Mouse (Mus musculus) erythroblast, embryonic 14.5 days (primary cell): Measurements from ENCODE around the gene Nr1h3. TPM values are rescaled to one million over a fixed set of nuclear protein-coding genes. Genes with fewer than 3 reads are reported as not detected.

Source experiments
- H3K27me3 ChIP-seq: 2 replicates; pipeline ENCODE4 v1.6.1; 2012; ENCODE audit warnings: inconsistent platforms; ENCODE audit not compliant: control insufficient read depth
- H3K36me3 ChIP-seq: 2 replicates; pipeline ENCODE4 v1.6.1; 2012; ENCODE audit warnings: mild to moderate bottlenecking, inconsistent platforms; ENCODE audit not compliant: control insufficient read depth
- H3K4me1 ChIP-seq: 2 replicates; pipeline ENCODE4 v1.6.1; 2012; ENCODE audit warnings: inconsistent platforms; ENCODE audit not compliant: control insufficient read depth
- H3K4me3 ChIP-seq: replicated peaks from 2 replicates; pipeline ENCODE3; 2012; ENCODE audit warnings: moderate library complexity, mild to moderate bottlenecking, inconsistent platforms
- H3K9me3 ChIP-seq: 2 replicates; pipeline ENCODE4 v1.6.1; 2012; ENCODE audit warnings: low read length, inconsistent platforms, mixed read lengths; ENCODE audit not compliant: control insufficient read depth
- GATA1 ChIP-seq: IDR thresholded peaks from 2 replicates; pipeline ENCODE4 v1.6.1; 2012; ENCODE audit warnings: low read length, inconsistent platforms, mixed read lengths
- TAL1 ChIP-seq: IDR thresholded peaks from 3 replicates; pipeline ENCODE4 v1.6.1; 2012; ENCODE audit warnings: low read length, inconsistent platforms, mixed read lengths
- polyA plus RNA-seq: library from polyadenylated mRNA; stranded (reverse); fragments of >175 nt; gene quantifications from 2 replicates; pipeline ENCODE4 v1.2.3, GENCODE M21; 2012

Nr1h3 gene
- polyA plus RNA-seq, 1 experiment, result 0.50 TPM

GRCm38 (mm10) chr2:91154091-91154490 lies 48.5 kb downstream of the Nr1h3 start:
- H3K9me3 ChIP-seq, result no peaks in the 10 kb centered on the region
- no peaks in the 10 kb centered on the region for H3K4me1 ChIP-seq
- H3K27me3 ChIP-seq, result no peaks in the 10 kb centered on the region
- peaks cover 61% of the 10 kb centered on the region for H3K36me3 ChIP-seq
- no peak overlapping the region for H3K4me3 ChIP-seq
- TF ChIP-seq TAL1 (no peak), GATA1 (no peak)

- Histone ChIP-seq H3K36me3 (peaks cover 58% of the 10 kb centered on the region), H3K4me1 (no peaks in the 10 kb centered on the region), H3K9me3 (no peaks in the 10 kb centered on the region), H3K27me3 (no peaks in the 10 kb centered on the region), H3K4me3 (no peak overlapping the region)
- no peak for TF ChIP-seq GATA1
- no peak for TF ChIP-seq TAL1
Measured at GRCm38 (mm10) chr2:91152885-91153377, 49.7 kb downstream of the Nr1h3 start.

- peaks cover 51% of the 10 kb centered on the region for H3K36me3 ChIP-seq
- no peaks in the 10 kb centered on the region for H3K9me3 ChIP-seq
- H3K27me3 ChIP-seq, result no peaks in the 10 kb centered on the region
- no peak overlapping the region for H3K4me3 ChIP-seq
- no peak for TF ChIP-seq TAL1
- no peak for TF ChIP-seq GATA1
- H3K4me1 ChIP-seq, result no peaks in the 10 kb centered on the region
Measured at GRCm38 (mm10) chr2:91151331-91151730, 51.3 kb downstream of the Nr1h3 start.

GRCm38 (mm10) chr2:91148101-91148500 lies 54.5 kb downstream of the Nr1h3 start:
- H3K36me3 ChIP-seq, result peaks cover 40% of the 10 kb centered on the region

GRCm38 (mm10) chr2:91143401-91143800 lies 59.2 kb downstream of the Nr1h3 start:
- Histone ChIP-seq H3K4me3 (no peak overlapping the region), H3K27me3 (no peaks in the 10 kb centered on the region), H3K4me1 (peaks cover 6% of the 10 kb centered on the region), H3K9me3 (no peaks in the 10 kb centered on the region), H3K36me3 (peaks cover 49% of the 10 kb centered on the region)
- TF ChIP-seq TAL1, result no peak
- no peak for TF ChIP-seq GATA1

More at GRCm38 (mm10) chr2:91148101-91148500, 54.5 kb downstream of the Nr1h3 start:
- no peak for TF ChIP-seq GATA1
- TF ChIP-seq TAL1, result no peak
- no peaks in the 10 kb centered on the region for H3K9me3 ChIP-seq
- H3K4me1 ChIP-seq, result no peaks in the 10 kb centered on the region
- H3K4me3 ChIP-seq, result no peak overlapping the region
- H3K27me3 ChIP-seq, result no peaks in the 10 kb centered on the region

- no peak for TF ChIP-seq TAL1
- no peak for TF ChIP-seq GATA1
- H3K4me1 ChIP-seq, result peaks cover 6% of the 10 kb centered on the region
- no peaks in the 10 kb centered on the region for H3K9me3 ChIP-seq
- H3K27me3 ChIP-seq, result no peaks in the 10 kb centered on the region
- H3K36me3 ChIP-seq, result peaks cover 54% of the 10 kb centered on the region
- no peak overlapping the region for H3K4me3 ChIP-seq
Measured at GRCm38 (mm10) chr2:91142920-91143319, 59.7 kb downstream of the Nr1h3 start.

- TF ChIP-seq TAL1, result no peak
- TF ChIP-seq GATA1, result no peak
- peaks cover 57% of the 10 kb centered on the region for H3K36me3 ChIP-seq
Measured at GRCm38 (mm10) chr2:91139764-91140163, 62.9 kb downstream of the Nr1h3 start.

GRCm38 (mm10) chr2:91139311-91139710 lies 63.3 kb downstream of the Nr1h3 start:
- H3K4me1 ChIP-seq, result peaks cover 6% of the 10 kb centered on the region
- TF ChIP-seq TAL1, result no peak
- TF ChIP-seq GATA1, result no peak
- H3K36me3 ChIP-seq, result peaks cover 54% of the 10 kb centered on the region
- no peak overlapping the region for H3K4me3 ChIP-seq
- H3K27me3 ChIP-seq, result no peaks in the 10 kb centered on the region
- no peaks in the 10 kb centered on the region for H3K9me3 ChIP-seq

More at GRCm38 (mm10) chr2:91139764-91140163, 62.9 kb downstream of the Nr1h3 start:
- H3K4me3 ChIP-seq, result no peak overlapping the region
- no peaks in the 10 kb centered on the region for H3K27me3 ChIP-seq
- peaks cover 6% of the 10 kb centered on the region for H3K4me1 ChIP-seq
- no peaks in the 10 kb centered on the region for H3K9me3 ChIP-seq

- Histone ChIP-seq H3K27me3 (no peaks in the 10 kb centered on the region), H3K4me3 (no peak overlapping the region), H3K9me3 (no peaks in the 10 kb centered on the region), H3K36me3 (peaks cover 42% of the 10 kb centered on the region), H3K4me1 (peaks cover 6% of the 10 kb centered on the region)
- TF ChIP-seq TAL1 (no peak), GATA1 (no peak)
Measured at GRCm38 (mm10) chr2:91137481-91137880, 65.2 kb downstream of the Nr1h3 start.
